Mouse (Mus musculus) kidney, embryonic 16.5 days (tissue): ENCODE results near the gene Clec16a. TPM values are rescaled to one million over a fixed set of nuclear protein-coding genes. Genes with fewer than 3 reads are reported as not detected.

ENCODE experiments used
- ATAC-seq: fragments of 200-750 bp; cut with Nextera tagmentation; 2 replicates; pipeline ENCODE4 v1.8.0; 2017; ENCODE audit warnings: moderate TSS enrichment; ENCODE audit not compliant: low FRiP score, low TSS enrichment
- H3K27ac ChIP-seq: fragments of 300-500 bp; sonication (generic); 2 replicates; pipeline ENCODE4 v1.5.1; 2014; ENCODE audit warnings: low read length
- H3K27me3 ChIP-seq: fragments of 300-500 bp; sonication (generic); 2 replicates; pipeline ENCODE4 v1.6.1; 2014; ENCODE audit warnings: low read length, control low read depth, mixed read lengths; ENCODE audit not compliant: insufficient read depth
- H3K36me3 ChIP-seq: fragments of 300-500 bp; sonication (generic); 2 replicates; pipeline ENCODE4 v1.6.1; 2014; ENCODE audit warnings: low read length, control low read depth, mixed read lengths; ENCODE audit not compliant: insufficient read depth
- H3K4me1 ChIP-seq: fragments of 300-500 bp; sonication (generic); 2 replicates; pipeline ENCODE4 v1.6.1; 2014; ENCODE audit warnings: low read length, control low read depth, mixed read lengths; ENCODE audit not compliant: insufficient read depth
- H3K4me2 ChIP-seq: fragments of 300-500 bp; sonication (generic); replicated peaks from 2 replicates; pipeline ENCODE4 v1.6.1; 2014; ENCODE audit warnings: low read depth, low read length
- H3K4me3 ChIP-seq: fragments of 300-500 bp; sonication (generic); 2 replicates; pipeline ENCODE4 v1.5.1; 2014; ENCODE audit warnings: mild to moderate bottlenecking, low read length
- H3K9ac ChIP-seq: fragments of 300-500 bp; sonication (generic); replicated peaks from 2 replicates; pipeline ENCODE4 v1.6.1; 2014; ENCODE audit warnings: low read length
- H3K9me3 ChIP-seq: fragments of 300-500 bp; sonication (generic); 2 replicates; pipeline ENCODE4 v1.6.1; 2016; ENCODE audit warnings: low read length, control low read depth
- WGBS: fragments of 180-500 bp; shearing (Covaris S2); extraction: QIAGEN DNeasy Blood & Tissue Kit; methylation state at CpG from one replicate; pipeline ENCODE4 v1.1.7; 2014; 5-methylcytosine and 5-hydroxymethylcytosine counted together
- polyA plus RNA-seq: library from polyadenylated mRNA; unstranded; fragments of >200 nt; fragmentation: Nextera tagmentation; extraction: Ambion mirVana; gene quantifications from 2 replicates; pipeline ENCODE4 v1.2.1, GENCODE M21; 2015

Clec16a gene
- polyA plus RNA-seq, 1 experiment from 2014 or later: 32.1 TPM

- Histone ChIP-seq H3K27ac (peak overlapping the region; percentile 37), H3K27me3 (no peaks in the 10 kb centered on the region), H3K4me3 (no peak overlapping the region), H3K9me3 (no peaks in the 10 kb centered on the region), H3K4me1 (peaks cover 10% of the 10 kb centered on the region), H3K4me2 (no peak overlapping the region), H3K9ac (no peak overlapping the region), H3K36me3 (no peaks in the 10 kb centered on the region)
- 62% methylated on average over 3 of the region's 3 CpGs for WGBS
- no peak for ATAC-seq
Measured at GRCm38 (mm10) chr16:10676461-10677066, 131.4 kb downstream of the Clec16a start.

GRCm38 (mm10) chr16:10682521-10682920, 137.4 kb downstream of the Clec16a start:
- no peak for ATAC-seq
- no peak overlapping the region for H3K4me3 ChIP-seq
- H3K27me3 ChIP-seq: no peaks in the 10 kb centered on the region
- no peak overlapping the region for H3K4me2 ChIP-seq
- H3K36me3 ChIP-seq: no peaks in the 10 kb centered on the region
- H3K9me3 ChIP-seq: no peaks in the 10 kb centered on the region
- WGBS: 90% methylated on average over 2 of the region's 2 CpGs
- no peaks in the 10 kb centered on the region for H3K4me1 ChIP-seq
- H3K27ac ChIP-seq: no peak overlapping the region
- no peak overlapping the region for H3K9ac ChIP-seq

GRCm38 (mm10) chr16:10683193-10684000, 138.3 kb downstream of the Clec16a start:
- Histone ChIP-seq H3K9ac (no peak overlapping the region), H3K36me3 (no peaks in the 10 kb centered on the region), H3K4me2 (no peak overlapping the region), H3K27me3 (no peaks in the 10 kb centered on the region), H3K9me3 (no peaks in the 10 kb centered on the region), H3K27ac (no peak overlapping the region), H3K4me1 (no peaks in the 10 kb centered on the region), H3K4me3 (no peak overlapping the region)
- ATAC-seq: no peak
- 68% methylated on average over 8 of the region's 8 CpGs for WGBS

GRCm38 (mm10) chr16:10689748-10690318, 144.7 kb downstream of the Clec16a start:
- no peak overlapping the region for H3K4me2 ChIP-seq
- peak overlapping the region; percentile 68 for H3K27ac ChIP-seq
- peak; percentile 73 for ATAC-seq

GRCm38 (mm10) chr16:10690442-10690841, 145.3 kb downstream of the Clec16a start:
- 65% methylated on average over 3 of the region's 3 CpGs for whole genome bisulfite sequencing
- Histone ChIP-seq H3K4me2 (no peak overlapping the region), H3K36me3 (no peaks in the 10 kb centered on the region), H3K9me3 (no peaks in the 10 kb centered on the region), H3K9ac (no peak overlapping the region), H3K27ac (peak overlapping the region; percentile 68; the same call in 1 of the 2 replicates), H3K4me1 (peaks cover 19% of the 10 kb centered on the region), H3K4me3 (no peak overlapping the region), H3K27me3 (no peaks in the 10 kb centered on the region)
- no peak for ATAC-seq

More at GRCm38 (mm10) chr16:10689748-10690318, 144.7 kb downstream of the Clec16a start:
- no peak overlapping the region for H3K4me3 ChIP-seq
- peaks cover 19% of the 10 kb centered on the region for H3K4me1 ChIP-seq
- H3K9ac ChIP-seq: no peak overlapping the region
- 67% methylated on average over 6 of the region's 6 CpGs for WGBS
- no peaks in the 10 kb centered on the region for H3K27me3 ChIP-seq
- H3K9me3 ChIP-seq: no peaks in the 10 kb centered on the region
- H3K36me3 ChIP-seq: no peaks in the 10 kb centered on the region

GRCm38 (mm10) chr16:10691705-10692104, 146.6 kb downstream of the Clec16a start:
- no peaks in the 10 kb centered on the region for H3K36me3 ChIP-seq
- 88% methylated on average over 5 of the region's 5 CpGs for WGBS
- H3K27ac ChIP-seq: no peak overlapping the region
- H3K27me3 ChIP-seq: no peaks in the 10 kb centered on the region
- H3K4me3 ChIP-seq: no peak overlapping the region
- H3K9me3 ChIP-seq: no peaks in the 10 kb centered on the region
- H3K9ac ChIP-seq: no peak overlapping the region
- no peak for ATAC-seq
- H3K4me2 ChIP-seq: no peak overlapping the region
- H3K4me1 ChIP-seq: peaks cover 19% of the 10 kb centered on the region

GRCm38 (mm10) chr16:10692848-10693247, 147.7 kb downstream of the Clec16a start:
- no peaks in the 10 kb centered on the region for H3K27me3 ChIP-seq
- no peaks in the 10 kb centered on the region for H3K36me3 ChIP-seq
- no peak overlapping the region for H3K9ac ChIP-seq
- 97% methylated on average over 8 of the region's 8 CpGs for WGBS
- no peaks in the 10 kb centered on the region for H3K9me3 ChIP-seq
- no peak overlapping the region for H3K27ac ChIP-seq
- ATAC-seq: no peak
- H3K4me1 ChIP-seq: peaks cover 19% of the 10 kb centered on the region
- no peak overlapping the region for H3K4me3 ChIP-seq
- no peak overlapping the region for H3K4me2 ChIP-seq

- 94% methylated on average over 1 of the region's 1 CpGs for WGBS
Measured at GRCm38 (mm10) chr16:10693424-10693823, 148.3 kb downstream of the Clec16a start.

GRCm38 (mm10) chr16:10694414-10694851, 149.3 kb downstream of the Clec16a start:
- H3K9me3 ChIP-seq: no peaks in the 10 kb centered on the region
- H3K4me1 ChIP-seq: peaks cover 19% of the 10 kb centered on the region
- no peak overlapping the region for H3K9ac ChIP-seq
- no peaks in the 10 kb centered on the region for H3K27me3 ChIP-seq
- 0 out of 2 replicates have a peak overlapping the region, but pooled peaks have one; percentile 16 for H3K4me2 ChIP-seq
- peak; percentile 35; the same call in 1 of the 2 replicates for ATAC-seq
- H3K4me3 ChIP-seq: no peak overlapping the region
- H3K27ac ChIP-seq: peak overlapping the region; percentile 6; the same call in 1 of the 2 replicates
- no peaks in the 10 kb centered on the region for H3K36me3 ChIP-seq
- 36% methylated on average over 11 of the region's 11 CpGs for WGBS

More at GRCm38 (mm10) chr16:10693424-10693823, 148.3 kb downstream of the Clec16a start:
- Histone ChIP-seq H3K36me3 (no peaks in the 10 kb centered on the region), H3K9ac (no peak overlapping the region), H3K9me3 (no peaks in the 10 kb centered on the region), H3K27ac (no peak overlapping the region), H3K4me2 (no peak overlapping the region), H3K4me1 (peaks cover 19% of the 10 kb centered on the region), H3K4me3 (no peak overlapping the region), H3K27me3 (no peaks in the 10 kb centered on the region)
- no peak for ATAC-seq
